Comparison of ENCODE assay signal across 35 mouse cellular contexts in genomic region chr11:76748819-76749218, GRCm38 (mm10).
"Had no signal": no experiment of that assay in that cellular context is flagged by ENCODE, and none has a peak within 500 bp of the region (broad histone marks: within the 10 kb centered on the region; RNA-seq: fewer than 3 reads in every experiment).

No protein-coding gene starts in this region.

- H3K9me3 ChIP-seq: heart, embryonic 10.5 days; heart, embryonic 12.5 days; heart, embryonic 13.5 days; heart, embryonic 15.5 days; hindbrain, embryonic 10.5 days; hindbrain, embryonic 12.5 days; hindbrain, embryonic 13.5 days; hindbrain, embryonic 15.5 days; intestine, embryonic 15.5 days; kidney, embryonic 15.5 days had no signal

- H3K4me1 ChIP-seq: heart, embryonic 10.5 days; heart, embryonic 12.5 days; heart, embryonic 13.5 days; heart, embryonic 15.5 days; hindbrain, embryonic 10.5 days; hindbrain, embryonic 12.5 days; hindbrain, embryonic 13.5 days; hindbrain, embryonic 15.5 days; intestine, embryonic 15.5 days; kidney, embryonic 15.5 days had no signal

- DNase-seq: heart, adult 2 months; heart, postnatal 10 days; heart, postnatal 14 days; heart, postnatal 36 days; heart, postnatal 4 days; kidney, adult 11 months; kidney, adult 18-20 months; kidney, adult 2 months; kidney, adult 8-10 months; kidney, adult 9 months; kidney, postnatal 10 days; kidney, postnatal 14 days; kidney, postnatal 25 days; kidney, postnatal 36 days; kidney, postnatal 4 days; layer of hippocampus, adult 9-11 months had no signal

- H3K27ac ChIP-seq: heart, adult 2 months; heart, embryonic 10.5 days; heart, embryonic 13.5 days; heart, embryonic 15.5 days; hindbrain, embryonic 10.5 days; hindbrain, embryonic 12.5 days; hindbrain, embryonic 13.5 days; hindbrain, embryonic 14.5 days; hindbrain, embryonic 15.5 days; hindbrain, postnatal 0 days; intestine, embryonic 15.5 days; kidney, embryonic 15.5 days; kidney, postnatal 0 days; layer of hippocampus, adult 2 months had no signal

- H3K27me3 ChIP-seq: heart, embryonic 12.5 days; heart, embryonic 13.5 days; heart, embryonic 15.5 days; hindbrain, embryonic 12.5 days; hindbrain, embryonic 13.5 days; hindbrain, embryonic 15.5 days; intestine, embryonic 15.5 days; kidney, embryonic 15.5 days had no signal

- ATAC-seq: hindbrain, embryonic 16.5 days; hindbrain, postnatal 0 days; inflammation-experienced regulatory T-cells, adult 6 months; intestine, embryonic 15.5 days; intestine, embryonic 16.5 days; intestine, postnatal 0 days had no signal

- H3K4me3 ChIP-seq: heart, adult 2 months; heart, embryonic 10.5 days; heart, embryonic 12.5 days; heart, embryonic 13.5 days; heart, embryonic 15.5 days; hindbrain, embryonic 10.5 days; hindbrain, embryonic 12.5 days; hindbrain, embryonic 13.5 days; hindbrain, embryonic 15.5 days; intestine, embryonic 15.5 days; kidney, embryonic 15.5 days; layer of hippocampus, adult 2 months had no signal

- H3K9ac ChIP-seq: heart, embryonic 12.5 days; heart, embryonic 13.5 days; heart, embryonic 15.5 days; hindbrain, embryonic 12.5 days; hindbrain, embryonic 13.5 days; hindbrain, embryonic 14.5 days; hindbrain, embryonic 15.5 days; intestine, embryonic 15.5 days; kidney, embryonic 15.5 days had no signal

- H3K4me2 ChIP-seq: heart, embryonic 11.5 days; heart, embryonic 12.5 days; heart, embryonic 13.5 days; heart, embryonic 15.5 days; hindbrain, embryonic 12.5 days; hindbrain, embryonic 13.5 days; hindbrain, embryonic 14.5 days; hindbrain, embryonic 15.5 days; intestine, embryonic 15.5 days; kidney, embryonic 15.5 days had no signal
